Mouse (Mus musculus): ENCODE measurements around the gene Baiap2.

- TF ChIP-seq TAL1 (IDR thresholded peaks at IDR 0.05; ENCODE audit: low read length) (no peak), GATA1 (IDR thresholded peaks at IDR 0.05; ENCODE audit: low read length) (no peak)
These were observed 84.4 kb downstream of the Baiap2 start for GRCm38 (mm10) chr11:120026941-120027340.
